Mouse (Mus musculus) cortical plate, adult 2 months (tissue): Measurements from ENCODE around the gene Olfr215.

Experiments used
- CTCF ChIP-seq: fragments of 200-500 bp; IDR thresholded peaks from 2 replicates; pipeline ENCODE4 v1.5.1; 2011; ENCODE audit warnings: mild to moderate bottlenecking, control low read depth, low read length; ENCODE audit not compliant: insufficient read depth; ENCODE audit errors: extremely low read depth
- POLR2A ChIP-seq: fragments of 200-500 bp; IDR thresholded peaks from 2 replicates; pipeline ENCODE4 v1.6.1; 2011; ENCODE audit warnings: mild to moderate bottlenecking, low read length, control low read depth; ENCODE audit not compliant: insufficient read depth; ENCODE audit errors: extremely low read depth

GRCm38 (mm10) chr6:116615719-116616118 is 31.7 kb upstream of the Olfr215 start:
- TF ChIP-seq POLR2A (no peak), CTCF (no peak)
